Mouse (Mus musculus): ENCODE data around the gene Fcrl5. TPM values are rescaled to one million over a fixed set of nuclear protein-coding genes. Genes with fewer than 3 reads are reported as not detected.
A peak's percentile ranks its signal among the peaks of the same experiment; 100 is the strongest.

The Fcrl5 gene
- total and polyA plus RNA-seq, 3 experiments: 3.8 to 19.2 (median 16.9) TPM

DNA sequence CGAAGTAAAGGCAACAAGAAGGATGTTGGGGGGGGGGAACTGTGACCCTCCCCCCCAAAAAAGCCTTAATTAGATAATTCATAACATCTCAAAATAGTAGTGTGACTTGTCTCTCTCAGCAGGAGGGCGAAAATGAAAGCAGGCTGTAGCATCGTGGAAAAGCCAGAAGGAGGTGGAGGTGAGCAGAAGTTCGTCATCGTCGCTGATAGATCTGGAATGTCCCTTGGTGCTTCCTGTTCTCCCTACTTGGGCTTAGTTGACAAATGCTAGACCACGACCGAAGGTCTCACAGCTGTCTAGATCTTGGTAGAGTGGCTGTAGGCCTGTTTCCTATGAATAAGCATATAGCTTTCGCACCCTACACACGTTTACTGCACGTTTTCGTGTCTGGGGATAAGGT lies 91.6 kb downstream of the Fcrl5 start:
- TF ChIP-seq IRF4 (IDR thresholded peaks at IDR 0.05; ENCODE audit: low read depth, low read length) (peak; percentile 26; the same call in 1 of the 2 replicates), SMC3 (IDR thresholded peaks at IDR 0.05; ENCODE audit: low read depth, low read length) (peak; percentile 37), ETS1 (conservative IDR thresholded peaks at IDR 0.05; ENCODE audit: low read depth, low read length) (no peak), MAX (IDR thresholded peaks at IDR 0.05; ENCODE audit: low read length) (no peak), CTCF (conservative IDR thresholded peaks at IDR 0.05 in 1 of 2, IDR thresholded peaks at IDR 0.05 in 1 of 2; ENCODE audit: low read depth in 2 of 2, low read length in 2 of 2) (peak in 1 of 2 experiments; percentile 44; a peak in 2 of 4 replicates), BHLHE40 (IDR thresholded peaks at IDR 0.05; ENCODE audit: low read depth, low read length) (0 out of 2 replicates have a peak, but pooled peaks have one; percentile 2), MYC (IDR thresholded peaks at IDR 0.05; ENCODE audit: low read depth, low read length) (no peak)

DNA sequence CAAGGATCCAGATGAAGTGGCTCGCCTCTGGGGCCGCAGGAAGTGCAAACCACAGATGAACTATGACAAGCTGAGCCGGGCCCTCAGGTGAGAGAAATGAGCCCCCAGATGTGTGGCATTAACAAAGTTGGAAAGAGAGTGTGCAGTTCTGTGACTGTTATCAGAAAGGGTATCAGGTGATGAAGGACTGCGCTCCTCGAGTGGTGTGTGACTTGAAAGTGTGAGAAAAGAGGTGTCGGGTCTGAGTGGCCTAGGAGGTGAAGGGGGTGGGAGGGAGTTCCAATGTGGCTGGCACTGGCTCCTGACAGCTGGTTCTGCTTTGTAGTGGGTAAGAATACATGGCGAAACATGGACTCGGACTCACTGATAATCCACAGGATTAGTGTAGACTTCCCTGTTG lies 92.4 kb downstream of the Fcrl5 start:
- peaks cover 42 to 56% of the 10 kb centered on the region in 2 experiments for H3K36me3 ChIP-seq (replicated peaks in 1 of 2; ENCODE audit: control insufficient read depth in 1 of 2, insufficient read depth in 1 of 2, low read length in 1 of 2)
- no peak overlapping the region for H3K27ac ChIP-seq (ENCODE audit: insufficient read depth, low read depth)

More for the DNA sequence above, 91.6 kb downstream of the Fcrl5 start:
- peak overlapping the region; percentile 89 for H3K9ac ChIP-seq (ENCODE audit: insufficient read depth, low read depth)
- peaks cover 38 to 48% of the 10 kb centered on the region in 2 experiments for H3K36me3 ChIP-seq (replicated peaks in 1 of 2; ENCODE audit: control insufficient read depth in 1 of 2, insufficient read depth in 1 of 2, low read length in 1 of 2)
- H3K9me3 ChIP-seq (replicated peaks; ENCODE audit: low read length): no peaks in the 10 kb centered on the region
- H3K4me1 ChIP-seq (ENCODE audit: control insufficient read depth in 1 of 2, insufficient read depth in 2 of 2): peaks cover 13 to 49% of the 10 kb centered on the region in 2 experiments
- no peak overlapping the region for H3K27ac ChIP-seq (ENCODE audit: insufficient read depth, low read depth)
- peaks cover 28% of the 10 kb centered on the region for H3K79me2 ChIP-seq (replicated peaks; ENCODE audit: control insufficient read depth, extremely low read depth, insufficient read depth, poor library complexity, severe bottlenecking)
- in situ Hi-C loops (cut with MboI; ENCODE audit: low pct_ligation_motif_present, low pct_unique_long_range_greater_than_20kb, low sequenced_read_pairs) (no loop called here), dilution Hi-C loops (cut with MboI; ENCODE audit: extremely low pct_ligation_motif_present, extremely low pct_unique_long_range_greater_than_20kb, low sequenced_read_pairs) (no loop called here)
- DNase-seq (ENCODE audit: extremely low read depth): peak; percentile 53
- H3K4me3 ChIP-seq (replicated peaks in 1 of 3; ENCODE audit: low read depth in 2 of 3, low read length in 2 of 3, poor library complexity in 1 of 3): peak overlapping the region; percentile 91 to 98 (median 97)
- H3K27me3 ChIP-seq (replicated peaks): no peaks in the 10 kb centered on the region
- H3K4me2 ChIP-seq (ENCODE audit: insufficient read depth, low read depth, poor library complexity, severe bottlenecking): peak overlapping the region; percentile 66

More for the DNA sequence above, 92.4 kb downstream of the Fcrl5 start:
- no peak overlapping the region for H3K4me2 ChIP-seq (ENCODE audit: insufficient read depth, low read depth, poor library complexity, severe bottlenecking)
- H3K4me3 ChIP-seq (replicated peaks in 1 of 3; ENCODE audit: low read depth in 2 of 3, low read length in 2 of 3, poor library complexity in 1 of 3): no peak overlapping the region
- no peak for DNase-seq (ENCODE audit: extremely low read depth)
- H3K9me3 ChIP-seq (replicated peaks; ENCODE audit: low read length): no peaks in the 10 kb centered on the region
- no peak for TF ChIP-seq KAT2A (IDR thresholded peaks at IDR 0.05; ENCODE audit: insufficient replicate concordance, low read length)
- no peak for TF ChIP-seq BHLHE40 (IDR thresholded peaks at IDR 0.05; ENCODE audit: low read depth, low read length)
- TF ChIP-seq MAFK (IDR thresholded peaks at IDR 0.05; ENCODE audit: insufficient replicate concordance, low read length): no peak
- TF ChIP-seq E2F4 (IDR thresholded peaks at IDR 0.05; ENCODE audit: insufficient replicate concordance, low read depth, low read length): no peak
- no peak for TF ChIP-seq NELFE (IDR thresholded peaks at IDR 0.05; ENCODE audit: low read depth, low read length)
- TF ChIP-seq MEF2A (IDR thresholded peaks at IDR 0.05; ENCODE audit: borderline replicate concordance, low read depth, low read length): no peak
- TF ChIP-seq SIN3A (IDR thresholded peaks at IDR 0.05; ENCODE audit: low read length): no peak
- no peak for TF ChIP-seq ETS1 (conservative IDR thresholded peaks at IDR 0.05; ENCODE audit: low read depth, low read length)
- no peak for TF ChIP-seq TBP (conservative IDR thresholded peaks at IDR 0.05; ENCODE audit: low read depth, low read length)
- TF ChIP-seq JUN (IDR thresholded peaks at IDR 0.05; ENCODE audit: insufficient read depth, low read depth, low read length): no peak
- TF ChIP-seq ZKSCAN1 (IDR thresholded peaks at IDR 0.05; ENCODE audit: borderline replicate concordance, low read depth, low read length): no peak
- TF ChIP-seq UBTF (IDR thresholded peaks at IDR 0.05; ENCODE audit: low read depth, low read length): no peak
- no peak for TF ChIP-seq TCF12 (IDR thresholded peaks at IDR 0.05; ENCODE audit: low read depth, low read length)
- no peak for TF ChIP-seq RCOR1 (conservative IDR thresholded peaks at IDR 0.05; ENCODE audit: low read depth, low read length)
- TF ChIP-seq JUND (conservative IDR thresholded peaks at IDR 0.05; ENCODE audit: low read depth, low read length): no peak
- TF ChIP-seq MAZ (IDR thresholded peaks at IDR 0.05; ENCODE audit: low read depth, low read length): no peak
- no peak for TF ChIP-seq USF1 (IDR thresholded peaks at IDR 0.05; ENCODE audit: low read depth, low read length)
- no peak for TF ChIP-seq IRF4 (IDR thresholded peaks at IDR 0.05; ENCODE audit: low read depth, low read length)
- H3K79me2 ChIP-seq (replicated peaks; ENCODE audit: control insufficient read depth, extremely low read depth, insufficient read depth, poor library complexity, severe bottlenecking): peaks cover 28% of the 10 kb centered on the region
- dilution Hi-C loops (cut with MboI; ENCODE audit: extremely low pct_ligation_motif_present, extremely low pct_unique_long_range_greater_than_20kb, low sequenced_read_pairs) (no loop called here), in situ Hi-C loops (cut with MboI; ENCODE audit: low pct_ligation_motif_present, low pct_unique_long_range_greater_than_20kb, low sequenced_read_pairs) (no loop called here)
- peaks cover 9 to 43% of the 10 kb centered on the region in 2 experiments for H3K4me1 ChIP-seq (ENCODE audit: control insufficient read depth in 1 of 2, insufficient read depth in 2 of 2)
- H3K9ac ChIP-seq (ENCODE audit: insufficient read depth, low read depth): no peak overlapping the region
- no peaks in the 10 kb centered on the region for H3K27me3 ChIP-seq (replicated peaks)

All from CH12.LX (cell line).